Mouse (Mus musculus) kidney, adult 9 months (tissue): ENCODE data around the gene Dock10.

Source experiments
- DNase-seq: peaks from one replicate; pipeline ENCODE4 v3.0.0; 2022

Gene Dock10

DNA sequence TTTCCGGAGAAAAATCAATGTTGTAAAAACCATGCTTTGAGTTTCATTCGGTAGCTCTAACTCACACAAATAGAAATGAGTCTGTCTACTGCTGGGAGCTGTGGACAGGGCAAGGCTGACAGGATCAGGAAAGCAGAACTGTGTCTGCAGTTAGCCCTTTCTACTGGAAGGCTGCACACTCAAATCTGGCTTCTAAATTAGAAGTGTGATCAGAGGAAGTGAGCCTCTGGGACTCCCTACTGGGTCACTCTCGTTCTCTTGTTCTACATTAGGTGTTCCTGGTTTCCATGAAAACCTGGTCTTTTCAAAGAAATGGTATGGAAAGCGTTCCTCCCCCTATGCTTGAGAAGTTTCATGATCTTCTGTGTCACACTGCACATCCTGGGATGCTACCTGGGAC is 103.1 kb downstream of the Dock10 start:
- no peak for DNase-seq

DNA sequence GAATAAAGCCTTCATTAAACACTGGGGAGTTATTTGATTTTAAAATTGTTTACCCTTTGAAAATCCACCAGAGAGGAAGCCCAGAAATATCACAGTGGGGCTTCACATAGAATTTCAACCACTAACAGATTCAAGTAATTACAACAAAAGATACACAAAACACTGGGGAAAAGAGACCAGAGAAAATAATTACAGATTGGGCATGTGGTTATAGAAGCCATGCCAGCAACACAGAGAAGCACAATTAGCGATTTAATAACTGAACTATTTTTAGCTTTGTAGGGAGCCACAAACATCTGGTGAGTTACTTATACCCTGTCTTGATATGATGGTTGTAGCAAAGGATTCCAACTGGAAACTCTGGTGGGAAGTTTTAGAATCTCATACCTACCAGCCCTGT is 104.2 kb downstream of the Dock10 start:
- DNase-seq = no peak

DNA sequence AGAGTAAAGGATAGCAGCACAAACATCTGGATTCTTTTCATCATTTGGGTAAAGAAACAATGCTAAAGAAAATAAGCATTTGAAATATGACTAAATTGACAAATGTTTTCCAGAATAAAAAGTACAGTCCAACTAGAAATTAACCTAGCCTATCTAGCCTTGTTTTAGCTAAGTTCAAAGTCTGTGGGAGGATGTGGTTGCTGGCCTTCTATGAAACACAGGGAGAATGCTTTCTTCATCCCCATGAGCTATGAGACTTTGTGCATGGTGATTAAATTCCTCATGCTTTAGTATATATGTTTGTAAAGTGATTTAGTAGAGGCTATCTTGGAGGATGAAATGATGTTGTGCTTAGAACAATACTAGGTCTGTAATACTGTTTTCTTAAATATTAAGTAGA is 105.5 kb downstream of the Dock10 start:
- DNase-seq = no peak

- no peak for DNase-seq
Measured at GRCm38 (mm10) chr1:80652083-80652482, 106.2 kb downstream of the Dock10 start.

DNA sequence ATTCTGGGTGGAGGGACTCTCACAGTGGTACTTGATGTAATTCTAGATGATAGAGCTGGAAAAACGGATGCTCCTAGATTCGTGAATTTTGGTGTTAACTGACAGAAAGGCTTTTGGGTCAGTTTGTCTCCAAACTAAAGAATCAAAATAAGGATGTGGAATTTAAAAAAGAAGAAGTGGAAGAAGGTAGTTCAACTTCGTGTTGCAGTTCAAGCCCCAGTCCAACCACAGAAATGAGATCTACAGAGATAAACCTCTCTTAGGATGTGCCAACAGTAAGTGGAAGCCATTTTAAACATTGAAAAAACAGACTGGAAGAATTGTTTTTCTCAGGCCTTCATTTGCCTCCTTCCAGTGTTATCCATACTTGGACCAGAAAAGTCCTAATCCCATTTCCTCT is 111.7 kb downstream of the Dock10 start:
- no peak for DNase-seq

GRCm38 (mm10) chr1:80643866-80644451 is 114.4 kb downstream of the Dock10 start:
- DNase-seq = no peak

DNA sequence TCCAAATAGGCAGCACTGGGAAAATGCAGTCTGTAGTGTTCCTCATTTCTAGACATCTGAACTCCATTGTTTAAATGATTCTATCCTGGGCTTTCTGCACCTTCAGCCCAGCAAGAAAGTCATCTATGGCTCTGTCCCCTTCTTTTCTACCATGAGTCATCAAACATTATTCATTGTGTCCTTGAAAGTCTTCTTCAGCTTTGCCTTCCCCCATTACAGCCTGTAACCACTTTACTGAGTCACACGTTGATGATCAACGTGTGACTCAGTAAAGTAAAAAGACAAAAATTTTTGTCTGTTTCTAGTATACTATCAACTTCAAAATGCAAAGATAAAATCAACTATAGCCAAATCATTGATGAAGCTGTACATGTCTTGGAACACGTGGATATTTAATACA is 116.5 kb downstream of the Dock10 start:
- DNase-seq = no peak

DNA sequence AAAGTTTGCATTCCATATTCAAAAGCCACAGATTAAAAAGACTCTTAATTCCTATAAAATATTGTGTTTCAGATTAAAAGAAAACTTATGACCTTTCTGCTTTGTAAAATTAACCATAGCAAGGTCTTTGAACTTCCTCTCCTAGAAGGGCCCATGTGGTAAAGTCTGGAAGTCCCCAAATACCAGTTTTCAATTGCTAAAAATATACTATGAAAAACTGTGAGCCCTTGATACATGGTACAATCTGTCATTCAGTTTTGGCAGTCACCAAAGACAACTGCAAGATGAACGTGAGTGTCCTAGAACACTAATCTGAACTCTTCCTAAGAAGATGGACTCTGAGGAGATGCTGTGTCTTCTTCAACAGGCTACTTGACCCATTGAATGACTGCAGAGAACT is 117.0 kb downstream of the Dock10 start:
- DNase-seq = no peak

- DNase-seq = no peak
Measured at GRCm38 (mm10) chr1:80639553-80639952, 118.8 kb downstream of the Dock10 start.

DNA sequence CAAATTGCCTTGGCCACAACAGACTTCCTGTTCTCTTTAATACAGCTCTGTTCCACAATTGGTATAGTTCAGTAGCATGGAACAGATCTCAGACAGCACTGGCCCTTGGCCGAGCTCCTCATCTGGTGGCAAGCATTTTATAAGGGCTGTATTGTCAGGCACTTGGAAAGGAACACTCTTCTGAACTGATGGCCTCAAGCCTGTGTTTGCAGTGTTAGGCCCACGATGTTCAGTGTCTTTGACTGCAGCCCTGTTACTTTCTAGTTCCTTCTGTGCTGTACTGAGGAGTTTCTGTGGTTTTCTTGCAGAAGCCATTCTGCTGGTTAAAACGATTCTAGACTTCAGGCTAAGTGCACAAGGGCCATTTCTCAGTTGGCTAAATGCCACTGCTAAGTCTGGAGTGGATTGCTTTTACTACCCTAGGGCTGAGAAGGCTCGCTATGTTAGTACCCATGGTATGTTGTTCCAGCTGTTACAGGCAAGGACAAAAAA is 121.1 kb downstream of the Dock10 start:
- DNase-seq = peak; percentile 26

GRCm38 (mm10) chr1:80635825-80636224 is 122.5 kb downstream of the Dock10 start:
- DNase-seq = no peak

GRCm38 (mm10) chr1:80633536-80633935 is 124.8 kb downstream of the Dock10 start:
- DNase-seq = no peak

DNA sequence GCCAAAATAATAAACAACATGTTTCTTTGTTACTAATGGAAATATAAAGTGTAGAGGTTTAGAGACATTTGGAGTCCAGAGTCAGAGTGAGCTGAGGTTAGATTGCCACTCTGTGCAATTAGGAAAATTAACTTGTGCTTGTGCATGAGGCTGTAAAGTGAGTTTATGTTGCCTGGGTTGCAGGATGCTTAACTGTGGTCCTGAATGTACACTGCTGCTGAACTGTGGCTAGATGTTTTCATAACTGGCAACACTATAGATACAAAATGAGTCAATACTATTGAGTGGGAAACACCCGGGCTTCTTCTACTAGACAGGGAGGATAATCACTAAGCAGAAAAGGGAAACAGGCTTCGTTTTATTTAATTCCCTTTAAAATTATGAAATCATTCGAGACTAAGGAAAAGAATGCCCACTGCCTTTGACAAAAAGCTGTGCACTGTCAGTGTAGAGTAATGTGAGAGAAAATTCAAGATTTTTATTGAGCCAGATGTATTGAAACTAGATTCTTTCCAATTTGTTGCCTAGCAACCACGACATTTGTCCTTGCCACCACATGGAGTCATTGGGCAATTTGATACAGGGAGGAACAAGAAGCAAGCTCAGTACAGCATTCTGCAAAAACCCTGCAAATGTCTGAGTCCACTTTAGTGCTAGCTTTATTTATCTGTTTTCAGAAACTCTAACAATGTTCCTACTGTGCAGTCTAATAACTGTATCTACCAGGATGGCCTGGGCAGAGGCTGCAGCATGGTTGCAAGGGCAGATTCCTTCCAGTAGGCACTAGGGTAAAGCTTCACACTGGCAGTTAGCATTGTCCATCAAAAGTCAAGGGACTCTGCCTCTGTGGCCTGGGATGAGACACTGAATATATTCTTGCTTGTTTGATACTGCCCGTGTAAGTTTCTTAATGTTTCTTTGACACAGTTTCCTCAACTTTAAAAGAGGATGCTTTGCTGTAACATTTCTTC is 127.9 kb downstream of the Dock10 start:
- no peak for DNase-seq

GRCm38 (mm10) chr1:80628054-80628453 is 130.3 kb downstream of the Dock10 start:
- no peak for DNase-seq

DNA sequence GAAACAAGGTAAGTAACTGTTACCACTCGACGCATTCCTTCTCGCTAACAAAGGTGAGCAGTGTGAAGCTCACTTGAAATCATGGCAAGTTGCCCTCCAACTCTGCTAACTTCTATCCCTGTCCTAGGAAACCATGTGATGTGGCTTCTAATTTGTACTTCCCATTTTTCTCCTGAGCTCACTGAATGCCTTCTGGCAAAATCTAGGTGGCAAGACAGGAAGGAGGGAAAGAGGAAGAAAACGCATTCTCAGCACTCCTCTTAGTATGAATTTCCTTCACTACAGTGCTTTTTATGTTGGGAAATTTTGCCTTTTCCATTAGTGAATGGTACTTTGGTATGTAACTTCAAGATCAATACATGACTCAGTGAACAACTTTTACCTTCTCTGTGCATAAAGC is 131.5 kb downstream of the Dock10 start:
- no peak for DNase-seq

GRCm38 (mm10) chr1:80625371-80625770 is 133.0 kb downstream of the Dock10 start:
- no peak for DNase-seq

- DNase-seq = no peak
Measured at GRCm38 (mm10) chr1:80624552-80624951, 133.8 kb downstream of the Dock10 start.

- no peak for DNase-seq
Measured at GRCm38 (mm10) chr1:80622646-80623045, 135.7 kb downstream of the Dock10 start.

DNA sequence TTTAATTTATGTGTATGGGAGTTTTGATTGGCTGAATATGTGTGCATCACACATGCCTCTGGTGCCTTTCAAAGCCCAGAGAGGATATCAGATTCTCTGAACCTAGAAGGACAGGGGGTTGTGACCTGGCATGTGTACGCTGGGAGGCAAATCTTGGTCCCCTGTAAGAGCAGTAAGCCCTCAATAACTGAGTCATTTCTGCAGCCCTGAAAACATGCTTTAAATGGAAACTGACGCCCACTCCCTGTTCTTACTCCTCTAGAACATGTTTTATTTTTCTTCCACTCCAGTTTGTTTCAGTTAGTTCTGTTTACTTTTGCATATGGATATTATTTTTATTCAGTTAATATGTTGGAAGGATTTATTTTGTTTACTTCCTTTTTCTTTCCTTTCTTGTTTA is 139.2 kb downstream of the Dock10 start:
- DNase-seq = no peak

DNA sequence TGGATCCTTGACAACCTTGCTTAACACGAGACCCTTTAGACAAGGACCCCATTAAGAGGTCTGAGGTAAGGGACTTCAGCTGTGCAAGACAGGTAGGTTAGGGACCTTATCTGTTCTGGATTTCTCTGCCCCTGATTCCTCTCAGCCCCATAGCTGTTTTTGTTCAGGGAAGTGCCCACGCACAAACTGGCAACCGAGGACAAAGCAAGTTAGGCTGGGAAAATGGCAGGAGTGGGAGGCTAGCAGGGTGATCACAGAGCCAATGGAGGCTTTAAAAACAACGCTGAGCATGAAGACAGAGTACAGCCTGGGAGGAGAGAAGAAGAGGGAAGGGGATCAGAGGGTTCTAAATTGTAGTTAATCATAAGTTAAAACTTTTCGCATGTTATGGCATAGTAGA is 141.7 kb downstream of the Dock10 start:
- no peak for DNase-seq

DNA sequence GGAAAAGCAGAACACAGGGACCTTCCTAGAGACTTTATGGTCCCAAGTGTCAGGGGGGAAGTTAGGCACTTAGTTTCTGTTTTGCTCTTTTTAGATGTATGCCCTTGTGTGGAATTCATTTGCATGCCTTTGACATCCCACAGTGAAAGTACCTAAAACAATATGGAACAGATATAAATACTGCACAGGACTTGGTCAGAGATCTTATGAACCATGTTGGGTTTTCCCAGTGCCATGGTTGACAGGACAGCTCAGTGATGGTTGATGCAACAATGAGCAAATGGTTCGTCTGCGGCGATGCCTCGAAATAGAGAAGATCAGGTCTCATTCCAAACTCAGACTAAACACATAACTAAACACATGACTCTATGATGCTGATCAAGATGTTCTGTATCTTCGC is 143.6 kb downstream of the Dock10 start:
- no peak for DNase-seq

- no peak for DNase-seq
Measured at GRCm38 (mm10) chr1:80613395-80614011, 144.8 kb downstream of the Dock10 start.

DNA sequence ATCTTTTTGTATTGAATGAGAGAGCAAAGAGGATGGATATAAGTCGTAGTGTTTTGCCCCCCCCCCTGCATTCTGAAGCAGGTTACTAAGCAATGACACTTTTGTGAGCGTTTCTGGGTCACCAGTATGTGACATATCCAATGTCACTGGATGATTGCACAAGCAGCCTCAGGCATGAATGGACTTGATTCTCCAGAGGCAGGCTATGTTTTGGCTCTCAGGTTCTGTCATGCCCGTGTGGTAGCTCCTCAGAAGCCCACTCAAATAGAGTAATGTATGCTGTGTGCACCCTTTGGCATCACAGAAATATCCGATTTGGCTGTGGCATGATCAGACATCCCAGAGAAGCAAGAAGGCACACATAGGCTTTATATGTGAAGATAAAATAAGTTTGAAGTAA is 150.8 kb downstream of the Dock10 start:
- DNase-seq = no peak
